Mouse (Mus musculus) left cerebral cortex, adult 18-20 months (tissue): Measurements from ENCODE around the gene Tarbp1. TPM values are rescaled to one million over a fixed set of nuclear protein-coding genes. Genes with fewer than 3 reads are reported as not detected.
"Not testable (repeated sequence)": the region's sequence is repeated elsewhere in the genome, so short reads cannot be mapped to it uniquely, and the experiment has no call there.

Experiments used
- DNase-seq, 2 experiments: peaks; one replicate each; pipeline ENCODE4 v3.0.0; 2021 to 2022; ENCODE audit warnings: low spot score in 2 of 2, mixed read lengths in 1 of 2
- total RNA-seq, 2 experiments: library from RNA; stranded (reverse); gene quantifications; 2 replicates each; pipeline ENCODE4 v1.2.3; 2021

Gene Tarbp1
- total RNA-seq, 2 experiments from 2014 or later, result 4.1 to 4.5 TPM

GRCm38 (mm10) chr8:126494160-126495110, 19.6 kb upstream of the Tarbp1 start:
- DNase-seq, result no peak

GRCm38 (mm10) chr8:126482938-126483337, 8.1 kb upstream of the Tarbp1 start:
- DNase-seq, result peak; percentile 75 to 86

GRCm38 (mm10) chr8:126482348-126482720, 7.5 kb upstream of the Tarbp1 start:
- no peak for DNase-seq

GRCm38 (mm10) chr8:126481494-126482347, 6.9 kb upstream of the Tarbp1 start:
- peak; percentile 69 to 73 for DNase-seq

GRCm38 (mm10) chr8:126480366-126480765, 5.5 kb upstream of the Tarbp1 start:
- DNase-seq, result no peak

- DNase-seq, result no peak
These were observed 3.8 kb upstream of the Tarbp1 start for GRCm38 (mm10) chr8:126478714-126479113.

GRCm38 (mm10) chr8:126476151-126476855, 1.4 kb upstream of the Tarbp1 start:
- not testable (repeated sequence) for DNase-seq

- not testable (repeated sequence) for DNase-seq
These were observed 873 bp upstream of the Tarbp1 start for GRCm38 (mm10) chr8:126475738-126476137.

GRCm38 (mm10) chr8:126473802-126474298, 1.0 kb downstream of the Tarbp1 start:
- DNase-seq, result no peak

- no peak for DNase-seq
These were observed 10.8 kb downstream of the Tarbp1 start for GRCm38 (mm10) chr8:126464071-126464470.

GRCm38 (mm10) chr8:126461735-126462134, 13.1 kb downstream of the Tarbp1 start:
- no peak for DNase-seq

GRCm38 (mm10) chr8:126460274-126460673, 14.6 kb downstream of the Tarbp1 start:
- DNase-seq, result peak; percentile 39 to 62

GRCm38 (mm10) chr8:126455383-126455782, 19.5 kb downstream of the Tarbp1 start:
- DNase-seq, result no peak

GRCm38 (mm10) chr8:126451158-126451557, 23.7 kb downstream of the Tarbp1 start:
- DNase-seq, result no peak

- no peak for DNase-seq
These were observed 35.9 kb downstream of the Tarbp1 start for GRCm38 (mm10) chr8:126438937-126439336.

GRCm38 (mm10) chr8:126433827-126434226, 41.0 kb downstream of the Tarbp1 start:
- DNase-seq, result peak; percentile 57 to 75

- peak in 1 of 2 experiments; percentile 52 for DNase-seq
These were observed 45.2 kb downstream of the Tarbp1 start for GRCm38 (mm10) chr8:126429635-126430034.

GRCm38 (mm10) chr8:126424946-126425345, 49.9 kb downstream of the Tarbp1 start:
- DNase-seq, result no peak

GRCm38 (mm10) chr8:126424163-126424562, 50.7 kb downstream of the Tarbp1 start:
- DNase-seq, result no peak

GRCm38 (mm10) chr8:126422920-126423300, 52.0 kb downstream of the Tarbp1 start:
- peak in 1 of 2 experiments; percentile 25 for DNase-seq
